Mouse (Mus musculus): ENCODE results near the gene Gchfr.

Gchfr gene

GRCm38 (mm10) chr2:119166901-119167865 is at the start of gene Gchfr:
Gene Gchfr (plus strand): TSS chr2:119167773.
- DNase-seq: no peak

- no peak for DNase-seq
Observed at GRCm38 (mm10) chr2:119136346-119136898, 31.2 kb upstream of the Gchfr start.

GRCm38 (mm10) chr2:119145199-119145598 is 22.4 kb upstream of the Gchfr start:
- DNase-seq: peak; percentile 10

GRCm38 (mm10) chr2:119146435-119146834 is 21.1 kb upstream of the Gchfr start:
- DNase-seq: no peak

- DNase-seq: no peak
Observed at GRCm38 (mm10) chr2:119147160-119147678, 20.4 kb upstream of the Gchfr start.

- no peak for DNase-seq
Observed at GRCm38 (mm10) chr2:119147775-119148174, 19.8 kb upstream of the Gchfr start.

- DNase-seq: no peak
Observed at GRCm38 (mm10) chr2:119152255-119152654, 15.3 kb upstream of the Gchfr start.

- no peak for DNase-seq
Observed at GRCm38 (mm10) chr2:119154683-119155082, 12.9 kb upstream of the Gchfr start.

- no peak for DNase-seq
Observed at GRCm38 (mm10) chr2:119155388-119155787, 12.2 kb upstream of the Gchfr start.

GRCm38 (mm10) chr2:119156081-119156680 is 11.4 kb upstream of the Gchfr start:
- no peak for DNase-seq

GRCm38 (mm10) chr2:119156681-119157572 is 10.6 kb upstream of the Gchfr start, which contains the start of gene Rmdn3:
Gene Rmdn3 (minus strand): TSS chr2:119157034.
- peak; percentile 94 for DNase-seq

- DNase-seq: no peak
Observed at GRCm38 (mm10) chr2:119157836-119158235, 9.7 kb upstream of the Gchfr start.

GRCm38 (mm10) chr2:119161247-119161646 is 6.3 kb upstream of the Gchfr start:
- DNase-seq: no peak

GRCm38 (mm10) chr2:119163135-119163534 is 4.4 kb upstream of the Gchfr start:
- no peak for DNase-seq

GRCm38 (mm10) chr2:119163999-119164398 is 3.6 kb upstream of the Gchfr start:
- no peak for DNase-seq

- no peak for DNase-seq
Observed at GRCm38 (mm10) chr2:119165401-119165800, 2.2 kb upstream of the Gchfr start.

- no peak for DNase-seq
Observed at GRCm38 (mm10) chr2:119167866-119168256, 288 bp downstream of the Gchfr start.

- DNase-seq: no peak
Observed at GRCm38 (mm10) chr2:119170282-119170681, 2.7 kb downstream of the Gchfr start.

GRCm38 (mm10) chr2:119171574-119171973 is 4.0 kb downstream of the Gchfr start:
- DNase-seq: no peak

- no peak for DNase-seq
Observed at GRCm38 (mm10) chr2:119172446-119172845, 4.9 kb downstream of the Gchfr start.

GRCm38 (mm10) chr2:119172862-119173576 is 5.4 kb downstream of the Gchfr start:
- DNase-seq: no peak

Data from thymus, postnatal 14 days (tissue).